Mouse (Mus musculus): ENCODE measurements around the gene Birc7. TPM values are rescaled to one million over a fixed set of nuclear protein-coding genes. Genes with fewer than 3 reads are reported as not detected.

The Birc7 gene
- polyA plus RNA-seq, 1 experiment, result not detected

GRCm38 (mm10) chr2:180891075-180891834 is 37.6 kb upstream of the Birc7 start:
- Histone ChIP-seq H3K36me3 (ENCODE audit: control insufficient read depth, insufficient read depth, low read length) (no peaks in the 10 kb centered on the region), H3K27ac (ENCODE audit: insufficient read depth, low read depth, low read length) (no peak overlapping the region), H3K4me3 (ENCODE audit: low read depth, low read length) (no peak overlapping the region), H3K4me1 (ENCODE audit: control insufficient read depth, insufficient read depth, insufficient read length, low read length) (peaks cover 3% of the 10 kb centered on the region), H3K27me3 (ENCODE audit: control insufficient read depth, insufficient read depth, low read length) (peaks cover 52% of the 10 kb centered on the region)
- WGBS, result 3% methylated on average over 37 of the region's 37 CpGs
- TF ChIP-seq POLR2A (IDR thresholded peaks at IDR 0.05; ENCODE audit: low read depth, low read length) (no peak), CTCF (IDR thresholded peaks at IDR 0.05; ENCODE audit: extremely low read depth, insufficient read length, insufficient replicate concordance, low read depth, low read length) (no peak)

GRCm38 (mm10) chr2:180891835-180892323 is 36.9 kb upstream of the Birc7 start:
- WGBS, result 16% methylated on average over 9 of the region's 9 CpGs
- Histone ChIP-seq H3K4me3 (ENCODE audit: low read depth, low read length) (no peak overlapping the region), H3K27me3 (ENCODE audit: control insufficient read depth, insufficient read depth, low read length) (peaks cover 52% of the 10 kb centered on the region), H3K27ac (ENCODE audit: insufficient read depth, low read depth, low read length) (no peak overlapping the region), H3K4me1 (ENCODE audit: control insufficient read depth, insufficient read depth, insufficient read length, low read length) (peaks cover 3% of the 10 kb centered on the region), H3K36me3 (ENCODE audit: control insufficient read depth, insufficient read depth, low read length) (no peaks in the 10 kb centered on the region)
- TF ChIP-seq POLR2A (IDR thresholded peaks at IDR 0.05; ENCODE audit: low read depth, low read length) (no peak), CTCF (IDR thresholded peaks at IDR 0.05; ENCODE audit: extremely low read depth, insufficient read length, insufficient replicate concordance, low read depth, low read length) (no peak)

- Histone ChIP-seq H3K27me3 (ENCODE audit: control insufficient read depth, insufficient read depth, low read length) (peaks cover 52% of the 10 kb centered on the region), H3K27ac (ENCODE audit: insufficient read depth, low read depth, low read length) (no peak overlapping the region), H3K36me3 (ENCODE audit: control insufficient read depth, insufficient read depth, low read length) (no peaks in the 10 kb centered on the region), H3K4me1 (ENCODE audit: control insufficient read depth, insufficient read depth, insufficient read length, low read length) (peaks cover 3% of the 10 kb centered on the region), H3K4me3 (ENCODE audit: low read depth, low read length) (peak overlapping the region; percentile 47)
- under 1% methylated on average over 97 of the region's 97 CpGs for WGBS
- TF ChIP-seq CTCF (IDR thresholded peaks at IDR 0.05; ENCODE audit: extremely low read depth, insufficient read length, insufficient replicate concordance, low read depth, low read length) (no peak), POLR2A (IDR thresholded peaks at IDR 0.05; ENCODE audit: low read depth, low read length) (no peak)
Observed at GRCm38 (mm10) chr2:180892841-180893521, 35.8 kb upstream of the Birc7 start.

- peaks cover 3% of the 10 kb centered on the region for H3K4me1 ChIP-seq (ENCODE audit: control insufficient read depth, insufficient read depth, insufficient read length, low read length)
- TF ChIP-seq POLR2A (IDR thresholded peaks at IDR 0.05; ENCODE audit: low read depth, low read length) (no peak), CTCF (IDR thresholded peaks at IDR 0.05; ENCODE audit: extremely low read depth, insufficient read length, insufficient replicate concordance, low read depth, low read length) (no peak)
- H3K36me3 ChIP-seq (ENCODE audit: control insufficient read depth, insufficient read depth, low read length), result no peaks in the 10 kb centered on the region
- H3K4me3 ChIP-seq (ENCODE audit: low read depth, low read length), result peak overlapping the region; percentile 47
- peaks cover 52% of the 10 kb centered on the region for H3K27me3 ChIP-seq (ENCODE audit: control insufficient read depth, insufficient read depth, low read length)
- whole genome bisulfite sequencing, result 1% methylated on average over 50 of the region's 50 CpGs
- no peak overlapping the region for H3K27ac ChIP-seq (ENCODE audit: insufficient read depth, low read depth, low read length)
Observed at GRCm38 (mm10) chr2:180893537-180894028, 35.2 kb upstream of the Birc7 start.

- Histone ChIP-seq H3K4me3 (ENCODE audit: low read depth, low read length) (peak overlapping the region; percentile 24; the same call in 1 of the 2 replicates), H3K27me3 (ENCODE audit: control insufficient read depth, insufficient read depth, low read length) (peaks cover 52% of the 10 kb centered on the region), H3K27ac (ENCODE audit: insufficient read depth, low read depth, low read length) (no peak overlapping the region), H3K36me3 (ENCODE audit: control insufficient read depth, insufficient read depth, low read length) (no peaks in the 10 kb centered on the region), H3K4me1 (ENCODE audit: control insufficient read depth, insufficient read depth, insufficient read length, low read length) (peaks cover 3% of the 10 kb centered on the region)
- WGBS, result under 1% methylated on average over 57 of the region's 57 CpGs
- no peak for TF ChIP-seq POLR2A (IDR thresholded peaks at IDR 0.05; ENCODE audit: low read depth, low read length)
- TF ChIP-seq CTCF (IDR thresholded peaks at IDR 0.05; ENCODE audit: extremely low read depth, insufficient read length, insufficient replicate concordance, low read depth, low read length), result no peak
Observed at GRCm38 (mm10) chr2:180894029-180894623, 34.7 kb upstream of the Birc7 start.

GRCm38 (mm10) chr2:180894734-180895133 is 34.1 kb upstream of the Birc7 start:
- no peak overlapping the region for H3K27ac ChIP-seq (ENCODE audit: insufficient read depth, low read depth, low read length)
- TF ChIP-seq CTCF (IDR thresholded peaks at IDR 0.05; ENCODE audit: extremely low read depth, insufficient read length, insufficient replicate concordance, low read depth, low read length), result peak; percentile 64; the same call in 1 of the 2 replicates
- TF ChIP-seq POLR2A (IDR thresholded peaks at IDR 0.05; ENCODE audit: low read depth, low read length), result no peak
- under 1% methylated on average over 13 of the region's 13 CpGs for WGBS
- peaks cover 48% of the 10 kb centered on the region for H3K27me3 ChIP-seq (ENCODE audit: control insufficient read depth, insufficient read depth, low read length)
- H3K4me3 ChIP-seq (ENCODE audit: low read depth, low read length), result no peak overlapping the region
- peaks cover 3% of the 10 kb centered on the region for H3K4me1 ChIP-seq (ENCODE audit: control insufficient read depth, insufficient read depth, insufficient read length, low read length)
- H3K36me3 ChIP-seq (ENCODE audit: control insufficient read depth, insufficient read depth, low read length), result no peaks in the 10 kb centered on the region
